Mouse (Mus musculus) forebrain, embryonic 16.5 days (tissue): ENCODE measurements around the gene Gm3625. TPM values are rescaled to one million over a fixed set of nuclear protein-coding genes. Genes with fewer than 3 reads are reported as not detected.

Experiments used
- ATAC-seq: fragments of 200-750 bp; cut with Nextera tagmentation; 2 replicates; pipeline ENCODE4 v1.8.0; 2017; ENCODE audit warnings: mild to moderate bottlenecking, moderate library complexity
- H3K27ac ChIP-seq: fragments of 300-500 bp; sonication (generic); 2 replicates; pipeline ENCODE4 v1.5.1; 2014; ENCODE audit warnings: low read length, control low read depth
- H3K27me3 ChIP-seq: fragments of 300-500 bp; sonication (generic); replicated peaks from 2 replicates; pipeline ENCODE4 v1.6.1; 2014; ENCODE audit warnings: low read length; ENCODE audit not compliant: control insufficient read depth, insufficient read depth
- H3K36me3 ChIP-seq: fragments of 300-500 bp; sonication (generic); 2 replicates; pipeline ENCODE4 v1.6.1; 2014; ENCODE audit not compliant: control insufficient read depth, insufficient read depth
- H3K4me1 ChIP-seq: fragments of 300-500 bp; sonication (generic); replicated peaks from 2 replicates; pipeline ENCODE4 v1.6.1; 2014; ENCODE audit warnings: low read length; ENCODE audit not compliant: control insufficient read depth, insufficient read depth
- H3K4me2 ChIP-seq: fragments of 300-500 bp; sonication (generic); 2 replicates; pipeline ENCODE4 v1.6.1; 2014; ENCODE audit warnings: mild to moderate bottlenecking, low read length, control low read depth
- H3K4me3 ChIP-seq: fragments of 300-500 bp; sonication (generic); replicated peaks from 2 replicates; pipeline ENCODE4 v1.5.1; 2014; ENCODE audit warnings: mild to moderate bottlenecking, low read length, control low read depth
- H3K9ac ChIP-seq: fragments of 300-500 bp; sonication (generic); replicated peaks from 2 replicates; pipeline ENCODE4 v1.6.1; 2014; ENCODE audit warnings: low read depth, low read length, control low read depth
- H3K9me3 ChIP-seq: fragments of 300-500 bp; sonication (generic); 2 replicates; pipeline ENCODE4 v1.6.1; 2016; ENCODE audit warnings: low read length; ENCODE audit not compliant: control insufficient read depth
- WGBS: fragments of 180-500 bp; shearing (Covaris S2); extraction: QIAGEN DNeasy Blood & Tissue Kit; methylation state at CpG from one replicate; pipeline ENCODE4 v1.1.7; 2014; 5-methylcytosine and 5-hydroxymethylcytosine counted together
- polyA plus RNA-seq: library from polyadenylated mRNA; unstranded; fragments of >200 nt; fragmentation: Nextera tagmentation; extraction: Ambion mirVana; gene quantifications from 2 replicates; pipeline ENCODE4 v1.2.1, GENCODE M21; 2015

Gm3625 gene
- polyA plus RNA-seq: not detected in 2 replicates

DNA sequence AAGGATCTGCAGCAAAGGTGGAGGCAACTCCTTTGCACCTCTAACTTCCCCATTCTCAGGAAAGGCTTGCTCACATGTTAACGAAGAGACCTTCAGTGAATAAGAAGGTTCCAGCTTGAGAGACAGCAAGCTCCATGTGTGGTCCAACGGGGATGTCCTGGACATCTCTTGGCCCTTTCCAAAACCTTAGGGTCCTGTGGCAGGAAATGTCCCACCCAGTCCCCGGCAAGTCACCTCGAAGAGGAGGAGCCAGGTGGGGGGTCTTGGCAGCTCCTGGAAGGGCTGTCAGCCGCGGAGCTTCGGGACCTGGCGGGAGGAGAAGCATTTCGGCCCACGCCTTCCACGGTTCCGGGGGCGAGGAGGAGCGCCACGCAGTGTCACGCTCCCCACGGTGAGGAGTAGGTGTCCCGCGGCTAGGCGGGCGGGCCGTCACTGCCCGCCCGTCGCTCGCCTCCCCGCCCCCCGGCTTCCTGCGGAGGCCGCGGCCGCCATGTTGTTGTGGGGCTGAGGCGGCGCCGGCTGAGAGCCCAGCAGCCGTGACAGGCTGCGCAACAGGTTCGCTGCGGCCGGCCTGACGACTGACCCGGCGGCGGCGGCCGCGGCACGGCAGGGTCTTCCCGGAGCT is at the start of gene Gm3625, which contains the start of gene Itsn2:
TSS of gene Gm3625 (minus strand) at position 387 of the 625 bp plus-strand sequence.
TSS of gene Itsn2 (plus strand) at position 98 of the 625 bp plus-strand sequence.
- Histone ChIP-seq H3K36me3 (no peaks in the 10 kb centered on the region), H3K27ac (no peak within 1 kb of the TSS), H3K9ac (peak within 1 kb of the TSS; percentile 83), H3K4me3 (peak within 1 kb of the TSS; percentile 91), H3K4me2 (peak within 1 kb of the TSS; percentile 90), H3K9me3 (no peaks in the 10 kb centered on the region), H3K27me3 (no peaks in the 10 kb centered on the region), H3K4me1 (peaks cover 7% of the 10 kb centered on the region)
- WGBS: under 1% methylated on average over 40 of the region's 49 CpGs
- ATAC-seq: peak; percentile 88

- H3K36me3 ChIP-seq: peaks cover 6% of the 10 kb centered on the region
- H3K9me3 ChIP-seq: no peaks in the 10 kb centered on the region
- no peaks in the 10 kb centered on the region for H3K27me3 ChIP-seq
- no peaks in the 10 kb centered on the region for H3K4me1 ChIP-seq
- no peak overlapping the region for H3K4me3 ChIP-seq
- H3K4me2 ChIP-seq: no peak overlapping the region
- no peak overlapping the region for H3K27ac ChIP-seq
- no peak overlapping the region for H3K9ac ChIP-seq
- WGBS: 94% methylated on average over 1 of the region's 1 CpGs
- ATAC-seq: no peak
These were observed 48.0 kb upstream of the Gm3625 start for GRCm38 (mm10) chr12:4640737-4641136.

DNA sequence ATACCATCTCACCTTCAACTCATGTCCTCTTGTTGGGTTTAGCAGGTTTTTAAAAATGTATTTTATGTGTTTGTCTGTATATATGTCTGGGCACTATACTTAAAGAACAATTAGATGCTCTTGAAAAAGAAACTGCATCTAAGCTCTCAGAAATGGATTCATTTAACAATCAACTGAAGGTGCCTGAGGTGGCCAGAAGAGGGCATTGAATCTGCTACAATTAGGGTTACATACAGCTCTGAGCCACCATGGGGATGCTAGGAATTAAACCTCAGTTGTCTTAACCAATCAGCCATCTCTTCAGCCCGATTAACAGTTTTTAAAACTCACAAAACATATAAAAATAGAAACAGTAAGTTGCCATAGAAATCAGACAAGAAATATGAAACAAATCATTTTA is 45.7 kb upstream of the Gm3625 start:
- 91% methylated on average over 1 of the region's 1 CpGs for WGBS
- no peaks in the 10 kb centered on the region for H3K9me3 ChIP-seq
- ATAC-seq: no peak
- no peak overlapping the region for H3K27ac ChIP-seq
- H3K4me2 ChIP-seq: no peak overlapping the region
- peaks cover 9% of the 10 kb centered on the region for H3K36me3 ChIP-seq
- H3K9ac ChIP-seq: no peak overlapping the region
- no peaks in the 10 kb centered on the region for H3K4me1 ChIP-seq
- H3K4me3 ChIP-seq: no peak overlapping the region
- H3K27me3 ChIP-seq: no peaks in the 10 kb centered on the region

- Histone ChIP-seq H3K9ac (no peak overlapping the region), H3K4me2 (no peak overlapping the region), H3K27me3 (no peaks in the 10 kb centered on the region), H3K4me3 (no peak overlapping the region), H3K36me3 (peaks cover 11% of the 10 kb centered on the region; the same call in 1 of the 2 replicates), H3K9me3 (no peaks in the 10 kb centered on the region), H3K4me1 (no peaks in the 10 kb centered on the region), H3K27ac (no peak overlapping the region)
- ATAC-seq: no peak
- WGBS: 88% methylated on average over 8 of the region's 8 CpGs
These were observed 40.2 kb upstream of the Gm3625 start for GRCm38 (mm10) chr12:4632957-4633356.

DNA sequence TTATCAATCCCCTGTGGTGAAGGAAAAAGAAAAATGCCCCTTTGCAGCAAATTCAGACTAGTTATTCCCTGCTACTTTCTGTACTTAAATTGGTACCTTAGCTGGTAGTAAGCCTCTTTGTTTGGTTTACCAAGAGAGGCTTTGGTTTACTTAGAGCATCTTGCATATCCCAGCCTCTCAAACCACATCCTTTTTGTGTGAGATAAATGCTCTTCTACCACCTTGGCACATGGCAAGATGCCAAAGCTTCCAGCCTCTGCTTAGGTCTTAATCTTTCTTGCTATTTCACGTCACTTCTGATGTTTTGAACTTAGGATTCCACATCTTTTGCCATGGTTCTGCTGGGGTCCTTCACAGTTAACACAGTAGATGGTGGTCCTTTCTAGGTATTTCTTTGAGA is 31.5 kb upstream of the Gm3625 start:
- Histone ChIP-seq H3K4me1 (no peaks in the 10 kb centered on the region), H3K27ac (no peak overlapping the region), H3K4me2 (no peak overlapping the region), H3K36me3 (0 out of 2 replicates have a peak, but pooled peaks cover 2% of the 10 kb centered on the region), H3K27me3 (no peaks in the 10 kb centered on the region), H3K4me3 (no peak overlapping the region), H3K9ac (no peak overlapping the region), H3K9me3 (no peaks in the 10 kb centered on the region)
- WGBS: 70% methylated on average over 1 of the region's 1 CpGs
- ATAC-seq: no peak

DNA sequence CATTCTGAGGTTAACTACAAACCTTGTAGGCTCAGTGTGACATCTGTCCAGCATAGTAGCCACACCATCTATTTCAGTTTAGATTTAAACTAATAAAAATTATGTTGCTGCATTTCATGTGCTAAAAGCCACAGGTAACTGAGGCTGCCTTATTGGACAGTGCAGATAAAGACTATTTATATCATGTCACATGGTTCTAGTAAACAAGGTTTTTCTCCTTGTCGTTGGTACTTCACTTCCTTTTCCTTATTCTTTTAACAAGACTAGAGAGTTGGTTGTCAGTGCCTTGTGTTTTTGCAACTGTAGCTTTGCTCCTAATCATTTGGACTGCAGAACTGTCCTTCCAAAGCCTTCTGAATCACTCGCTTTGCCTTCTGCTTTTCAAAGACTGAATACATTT is 22.0 kb upstream of the Gm3625 start:
- H3K4me3 ChIP-seq: no peak overlapping the region
- no peaks in the 10 kb centered on the region for H3K36me3 ChIP-seq
- no peaks in the 10 kb centered on the region for H3K9me3 ChIP-seq
- no peak overlapping the region for H3K9ac ChIP-seq
- no peak for ATAC-seq
- 79% methylated on average over 2 of the region's 2 CpGs for WGBS
- H3K27ac ChIP-seq: no peak overlapping the region
- no peak overlapping the region for H3K4me2 ChIP-seq
- H3K27me3 ChIP-seq: no peaks in the 10 kb centered on the region
- H3K4me1 ChIP-seq: 0 out of 2 replicates have a peak, but pooled peaks cover 2% of the 10 kb centered on the region

- Histone ChIP-seq H3K9ac (no peak overlapping the region), H3K9me3 (no peaks in the 10 kb centered on the region), H3K4me1 (no peaks in the 10 kb centered on the region), H3K4me2 (no peak overlapping the region), H3K27me3 (no peaks in the 10 kb centered on the region), H3K36me3 (no peaks in the 10 kb centered on the region), H3K27ac (no peak overlapping the region), H3K4me3 (no peak overlapping the region)
- no peak for ATAC-seq
- WGBS: 12% methylated on average over 3 of the region's 3 CpGs
These were observed 13.9 kb upstream of the Gm3625 start for GRCm38 (mm10) chr12:4606625-4607024.

DNA sequence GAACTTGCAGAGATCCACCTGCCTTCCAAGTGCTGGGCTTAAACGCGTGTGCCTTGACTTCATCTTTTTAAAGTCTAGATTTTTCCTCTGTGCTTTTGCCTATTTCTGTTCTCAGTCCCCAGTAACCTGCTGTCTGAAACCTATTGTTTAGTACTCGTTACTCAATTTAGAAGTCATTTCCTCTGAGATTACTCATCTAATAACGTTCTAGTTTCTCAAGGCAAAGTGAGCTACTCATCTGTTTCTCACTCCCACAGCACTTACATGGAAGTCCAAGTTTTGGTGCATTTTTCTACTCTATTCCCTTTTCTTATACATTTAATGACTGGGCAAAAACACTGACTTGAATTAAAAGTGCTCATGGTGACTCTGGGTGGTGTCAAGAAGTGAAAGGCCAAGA is 7.0 kb upstream of the Gm3625 start:
- Histone ChIP-seq H3K27me3 (no peaks in the 10 kb centered on the region), H3K4me2 (no peak overlapping the region), H3K27ac (no peak overlapping the region), H3K4me1 (no peaks in the 10 kb centered on the region), H3K9me3 (no peaks in the 10 kb centered on the region), H3K36me3 (no peaks in the 10 kb centered on the region), H3K4me3 (no peak overlapping the region), H3K9ac (no peak overlapping the region)
- 76% methylated on average over 4 of the region's 4 CpGs for WGBS
- no peak for ATAC-seq

GRCm38 (mm10) chr12:4598666-4599428 is 6.1 kb upstream of the Gm3625 start:
- no peak for ATAC-seq

More at GRCm38 (mm10) chr12:4598666-4599428, 6.1 kb upstream of the Gm3625 start:
- no peaks in the 10 kb centered on the region for H3K27me3 ChIP-seq
- no peak overlapping the region for H3K9ac ChIP-seq
- H3K27ac ChIP-seq: no peak overlapping the region
- H3K4me3 ChIP-seq: no peak overlapping the region
- no peaks in the 10 kb centered on the region for H3K36me3 ChIP-seq
- H3K9me3 ChIP-seq: no peaks in the 10 kb centered on the region
- 71% methylated on average over 8 of the region's 8 CpGs for WGBS
- peaks cover 3% of the 10 kb centered on the region for H3K4me1 ChIP-seq
- no peak overlapping the region for H3K4me2 ChIP-seq
